Mouse (Mus musculus) erythroblast, embryonic 14.5 days (primary cell): ENCODE measurements around the gene Slc35e2.

Experiments
- GATA1 ChIP-seq: IDR thresholded peaks from 2 replicates; pipeline ENCODE4 v1.6.1; 2012; ENCODE audit warnings: low read length, inconsistent platforms, mixed read lengths
- TAL1 ChIP-seq: IDR thresholded peaks from 3 replicates; pipeline ENCODE4 v1.6.1; 2012; ENCODE audit warnings: low read length, inconsistent platforms, mixed read lengths

- TF ChIP-seq TAL1 (no peak), GATA1 (no peak)
Observed at GRCm38 (mm10) chr4:155562725-155563399, 38.4 kb upstream of the Slc35e2 start.
